Mouse (Mus musculus) fibroblast of lung, adult 2 months (primary cell): ENCODE measurements around the gene Uts2.
A peak's percentile ranks its signal among the peaks of the same experiment; 100 is the strongest.
"Not testable (repeated sequence)": the region's sequence is repeated elsewhere in the genome, so short reads cannot be mapped to it uniquely, and the experiment has no call there.

Source experiments
- DNase-seq: peaks from one replicate; pipeline ENCODE4 v3.0.0-alpha.2; 2011; ENCODE audit warnings: low read depth

The Uts2 gene

GRCm38 (mm10) chr4:151015946-151016345 lies 19.0 kb downstream of the Uts2 start:
- DNase-seq: no peak

- DNase-seq: not testable (repeated sequence)
Measured at GRCm38 (mm10) chr4:151017356-151017755, 20.5 kb downstream of the Uts2 start.

- DNase-seq: no peak
Measured at GRCm38 (mm10) chr4:151024152-151024551, 27.3 kb downstream of the Uts2 start.

GRCm38 (mm10) chr4:151027001-151027400 lies 30.1 kb downstream of the Uts2 start:
- no peak for DNase-seq

- DNase-seq: no peak
Measured at GRCm38 (mm10) chr4:151036521-151036920, 39.6 kb downstream of the Uts2 start.

- DNase-seq: no peak
Measured at GRCm38 (mm10) chr4:151037800-151038199, 40.9 kb downstream of the Uts2 start.

- DNase-seq: no peak
Measured at GRCm38 (mm10) chr4:151041506-151041905, 44.6 kb downstream of the Uts2 start.

- peak; percentile 36 for DNase-seq
Measured at GRCm38 (mm10) chr4:151043281-151043680, 46.4 kb downstream of the Uts2 start.

- DNase-seq: peak; percentile 86
Measured at GRCm38 (mm10) chr4:151044037-151044943, 47.4 kb downstream of the Uts2 start, which contains the start of gene Per3. Gene Per3 (minus strand): TSS chr4:151044665.

GRCm38 (mm10) chr4:151044944-151045570 lies 48.2 kb downstream of the Uts2 start:
- DNase-seq: no peak

GRCm38 (mm10) chr4:151046524-151046923 lies 49.6 kb downstream of the Uts2 start:
- DNase-seq: no peak

- no peak for DNase-seq
Measured at GRCm38 (mm10) chr4:151051162-151051561, 54.3 kb downstream of the Uts2 start.
